Mouse (Mus musculus): ENCODE measurements around the gene Dlgap1. TPM values are rescaled to one million over a fixed set of nuclear protein-coding genes. Genes with fewer than 3 reads are reported as not detected.
A peak's percentile ranks its signal among the peaks of the same experiment; 100 is the strongest.

The Dlgap1 gene
- total and polyA plus RNA-seq, 3 experiments = 27.5 to 106 (median 44.8) TPM

GRCm38 (mm10) chr17:70626396-70626795, 657.5 kb downstream of the Dlgap1 start:
- DNase-seq = no peak

DNA sequence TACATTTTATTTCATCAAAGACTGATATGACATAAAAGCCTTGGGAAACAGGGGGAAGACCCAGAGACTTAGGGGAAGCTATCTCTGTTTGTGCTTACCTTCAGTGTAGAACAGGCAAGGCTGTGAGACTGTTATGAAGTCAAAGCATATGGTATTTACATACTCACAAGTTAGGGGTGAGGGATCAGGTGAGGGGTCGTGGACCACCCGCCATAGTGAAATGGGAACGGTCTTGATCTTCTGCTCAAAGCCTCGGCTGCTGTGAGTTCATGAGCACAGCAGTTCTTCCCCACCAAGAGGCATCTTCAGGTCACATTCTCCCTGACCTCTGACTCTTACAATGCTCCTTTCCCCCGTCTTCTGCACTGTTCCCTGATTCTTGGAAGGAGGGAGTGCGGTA, 658.1 kb downstream of the Dlgap1 start:
- DNase-seq = no peak

DNA sequence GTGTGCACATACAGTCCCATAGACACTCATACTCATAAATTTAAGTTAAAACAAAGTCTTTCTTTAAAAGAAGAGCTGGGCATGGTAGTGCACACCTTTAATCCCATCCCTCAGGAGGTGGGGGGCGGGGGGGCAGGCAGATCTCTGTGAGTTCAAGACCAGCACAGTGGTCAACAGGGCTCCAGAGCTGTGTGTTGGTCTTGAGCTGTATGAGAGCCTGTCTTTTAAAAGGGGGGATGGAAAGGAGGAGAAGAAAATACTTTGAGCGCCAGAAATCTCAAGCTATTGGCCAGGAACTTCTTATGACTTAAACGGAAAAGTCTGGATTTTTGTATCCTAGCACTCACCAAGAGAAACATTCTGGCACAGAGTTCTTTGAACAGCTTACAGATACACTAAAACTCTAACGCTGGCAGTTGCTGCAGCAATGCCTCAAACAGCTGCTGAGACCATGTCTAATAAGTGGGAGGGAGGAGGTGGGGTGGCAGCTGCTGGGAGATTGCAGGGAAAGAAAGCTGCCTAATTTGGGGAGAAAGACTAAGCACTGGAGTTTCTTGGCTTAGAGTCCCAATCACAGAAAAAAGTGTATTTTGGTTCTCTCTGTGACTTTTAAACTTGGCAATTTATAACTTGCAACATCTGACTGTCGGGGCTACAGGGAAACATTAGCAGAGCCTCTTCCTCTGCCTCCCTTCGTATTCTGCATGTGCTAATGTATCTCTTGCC, 660.9 kb downstream of the Dlgap1 start:
- DNase-seq = no peak

DNA sequence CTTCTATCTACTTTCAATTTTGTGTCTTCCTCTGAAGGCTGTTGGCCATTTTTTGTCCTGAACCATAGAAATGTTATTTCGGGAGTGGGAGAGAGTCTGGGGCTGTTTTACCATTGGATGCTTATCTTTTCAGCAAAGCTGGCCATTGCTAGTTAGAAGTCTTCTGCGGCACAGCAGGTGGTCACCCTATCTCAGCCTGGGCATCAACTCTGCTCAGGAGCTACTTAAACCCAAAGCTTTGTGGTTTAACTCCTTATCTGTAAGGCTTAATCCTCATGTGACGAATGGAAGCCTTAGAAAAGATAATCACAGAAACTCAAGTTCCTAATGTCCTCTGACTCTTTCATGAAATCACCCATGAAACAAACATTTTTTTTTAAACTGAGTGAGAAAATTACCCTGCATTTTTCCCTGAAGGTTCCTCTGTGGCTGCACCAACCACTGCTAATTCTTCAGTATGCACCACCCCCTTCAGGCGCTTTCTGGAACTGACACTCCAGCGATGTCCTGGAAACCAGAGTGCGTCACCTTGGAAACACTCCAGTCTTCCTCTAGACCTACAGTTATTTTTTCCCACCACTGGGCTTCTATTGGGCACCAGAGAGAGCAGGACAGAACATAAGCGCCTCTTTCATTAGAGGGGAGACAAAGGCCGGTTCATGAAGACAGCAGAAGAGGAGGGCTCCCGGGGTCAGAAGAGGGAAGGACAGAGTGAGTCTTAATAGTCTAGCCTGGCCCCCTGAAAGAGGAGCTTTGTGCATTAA, 664.5 kb downstream of the Dlgap1 start:
- peak; percentile 82 for DNase-seq

GRCm38 (mm10) chr17:70643211-70643610, 674.3 kb downstream of the Dlgap1 start:
- DNase-seq = no peak

DNA sequence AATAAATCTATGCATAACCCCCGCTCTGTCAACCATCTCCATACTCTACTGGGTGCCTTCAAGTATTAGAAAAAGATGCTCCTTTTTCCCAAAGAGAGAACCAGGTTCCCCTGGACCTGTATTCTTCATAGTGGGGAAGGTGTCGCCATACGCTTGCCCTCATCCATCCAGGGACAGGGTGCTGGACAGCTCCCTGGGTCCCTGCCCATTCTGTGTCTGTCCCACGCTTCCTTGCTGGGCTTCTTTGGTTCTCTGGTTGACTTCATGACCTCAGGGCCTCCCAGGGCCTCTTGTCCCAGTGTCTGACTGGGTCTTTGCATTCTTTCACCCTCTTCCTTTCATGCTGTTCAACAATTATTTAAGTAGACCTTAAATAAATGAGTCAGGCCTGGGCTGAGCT, 677.8 kb downstream of the Dlgap1 start:
- DNase-seq = no peak

DNA sequence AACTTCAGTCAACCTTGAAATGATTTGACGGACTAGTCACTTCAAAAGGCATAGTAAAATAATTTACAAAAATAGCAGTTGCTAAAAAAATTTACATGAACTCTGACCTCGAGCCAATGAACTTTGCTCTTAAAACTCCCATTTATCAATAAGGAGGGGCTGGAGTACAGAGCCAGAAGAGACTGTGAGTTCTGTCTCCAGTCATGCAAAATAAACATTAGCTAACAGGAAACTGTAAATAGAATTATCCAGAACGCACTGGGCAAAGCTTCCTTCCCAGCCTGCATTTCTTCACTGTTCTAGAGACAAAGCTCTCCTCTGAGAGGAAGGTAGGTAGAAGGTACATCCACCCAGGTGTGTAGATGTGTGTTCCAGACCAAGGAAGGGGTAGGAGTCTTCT, 692.5 kb downstream of the Dlgap1 start:
- no peak for DNase-seq

GRCm38 (mm10) chr17:70663992-70664391, 695.1 kb downstream of the Dlgap1 start:
- DNase-seq = no peak

DNA sequence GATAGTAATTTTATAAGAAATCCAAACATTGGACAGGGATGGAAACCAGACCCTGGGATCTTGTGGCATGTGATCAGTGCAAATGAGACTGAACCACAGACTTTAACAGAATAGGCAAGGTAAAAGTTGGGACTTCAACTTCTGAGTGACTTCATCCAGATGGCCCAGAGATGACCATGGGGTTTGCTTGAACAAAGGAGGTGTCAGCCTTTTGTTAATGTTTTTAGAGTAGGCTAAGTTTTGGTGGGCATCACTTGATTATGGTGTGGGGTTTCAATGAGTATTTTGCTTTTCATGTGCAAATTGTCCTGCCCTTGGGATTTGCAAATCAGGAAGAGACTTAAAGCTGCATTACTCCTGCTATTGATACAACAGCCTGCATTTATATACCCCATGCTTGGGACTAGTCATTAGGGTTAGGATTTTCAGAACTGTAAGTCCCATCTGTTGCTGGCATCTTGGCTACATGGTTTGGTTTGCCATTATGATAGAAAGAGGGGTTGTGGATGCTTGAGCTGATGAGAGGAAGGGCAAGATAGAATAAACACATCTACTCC, 695.7 kb downstream of the Dlgap1 start:
- DNase-seq = no peak

GRCm38 (mm10) chr17:70673985-70674384, 705.1 kb downstream of the Dlgap1 start:
- DNase-seq = no peak

DNA sequence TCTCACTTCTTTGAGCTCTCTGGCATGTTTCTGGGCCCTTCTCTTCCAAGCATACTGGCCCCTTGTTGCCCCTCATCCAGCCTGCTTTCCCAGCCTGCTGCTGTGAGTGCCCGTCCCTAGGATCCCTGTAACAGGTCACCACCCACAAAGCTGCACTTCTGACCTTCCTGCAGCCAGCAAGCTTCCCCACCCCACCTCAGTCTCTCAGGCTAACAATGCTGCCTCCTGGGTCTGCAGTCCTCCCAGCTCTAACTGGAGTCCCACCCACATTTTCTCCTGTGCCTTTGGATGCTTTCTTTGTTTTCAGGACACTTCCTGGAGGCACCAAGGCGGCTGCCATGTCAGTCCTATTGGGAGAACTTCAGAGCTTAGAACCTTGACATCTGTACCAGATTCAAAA, 707.6 kb downstream of the Dlgap1 start:
- no peak for DNase-seq

DNA sequence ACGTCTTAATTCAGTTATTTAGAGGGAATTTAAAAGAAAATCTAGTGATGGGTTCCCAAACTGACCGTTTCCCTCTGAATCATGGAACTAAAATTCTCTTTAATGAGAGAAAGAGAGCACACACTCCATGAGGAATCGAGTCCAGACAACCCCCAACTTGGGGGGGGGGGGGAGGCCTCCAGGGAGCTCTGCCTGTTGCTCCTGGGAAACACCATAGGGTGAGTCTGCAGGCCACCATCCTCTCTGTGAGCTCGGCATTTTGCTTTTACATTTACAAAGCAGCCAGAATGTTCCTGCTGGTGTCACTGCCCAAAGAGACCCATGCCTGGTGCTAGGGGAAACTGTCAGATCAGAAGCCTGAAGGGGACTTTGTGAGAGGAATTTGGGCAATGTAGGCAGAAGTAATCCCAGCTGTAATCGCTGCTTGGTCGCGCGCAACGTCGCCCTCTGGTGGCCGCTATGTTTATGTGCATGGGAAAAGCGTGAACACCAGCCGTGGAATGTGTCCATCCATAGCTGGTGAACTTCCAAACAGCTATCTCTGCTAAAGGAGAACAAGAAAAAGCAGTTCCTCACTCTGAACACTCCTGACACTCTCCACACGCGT, 714.8 kb downstream of the Dlgap1 start:
- DNase-seq = peak; percentile 76

DNA sequence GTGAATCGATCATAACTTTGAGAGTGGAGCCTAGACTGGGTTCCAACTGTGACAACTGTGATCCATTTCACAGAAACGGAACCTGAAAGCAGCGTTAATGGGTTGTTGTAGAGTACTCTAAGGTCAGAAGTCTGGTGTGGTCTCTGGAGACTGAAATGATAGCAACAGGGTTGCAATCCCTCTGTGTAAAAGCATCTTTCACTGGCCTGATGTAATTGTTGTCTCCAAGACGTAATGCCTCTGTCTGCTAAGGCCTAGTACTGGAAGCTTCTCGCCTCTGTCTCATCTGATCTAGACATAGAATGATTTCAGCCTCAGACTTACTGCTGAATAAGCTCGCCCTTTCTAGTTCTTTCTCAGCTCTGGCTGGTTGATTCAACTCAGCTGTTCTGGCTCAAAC, 721.3 kb downstream of the Dlgap1 start:
- DNase-seq = no peak

DNA sequence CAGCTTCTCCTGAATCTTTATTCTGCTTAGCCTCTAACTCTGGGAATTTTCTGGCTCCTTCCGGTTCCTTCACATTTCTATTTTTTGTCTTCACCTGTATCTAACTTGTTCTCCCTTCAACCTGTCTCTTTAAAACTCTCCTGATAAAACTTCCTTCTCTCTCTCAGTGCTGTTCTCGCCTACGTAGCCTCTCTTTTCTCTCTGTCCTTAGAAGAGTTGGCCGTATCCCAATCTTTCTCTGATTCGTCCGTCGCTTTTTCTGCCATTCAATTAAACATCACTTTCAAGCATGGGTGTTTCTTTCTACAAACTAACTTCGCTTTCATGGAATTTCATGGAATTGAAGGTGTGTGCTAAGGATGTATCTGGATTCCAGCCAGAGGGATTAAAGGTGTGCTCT, 721.7 kb downstream of the Dlgap1 start:
- DNase-seq = no peak

GRCm38 (mm10) chr17:70706976-70707818, 738.3 kb downstream of the Dlgap1 start:
- peak; percentile 88 for DNase-seq

GRCm38 (mm10) chr17:70707819-70708140, 738.9 kb downstream of the Dlgap1 start:
- DNase-seq = no peak

DNA sequence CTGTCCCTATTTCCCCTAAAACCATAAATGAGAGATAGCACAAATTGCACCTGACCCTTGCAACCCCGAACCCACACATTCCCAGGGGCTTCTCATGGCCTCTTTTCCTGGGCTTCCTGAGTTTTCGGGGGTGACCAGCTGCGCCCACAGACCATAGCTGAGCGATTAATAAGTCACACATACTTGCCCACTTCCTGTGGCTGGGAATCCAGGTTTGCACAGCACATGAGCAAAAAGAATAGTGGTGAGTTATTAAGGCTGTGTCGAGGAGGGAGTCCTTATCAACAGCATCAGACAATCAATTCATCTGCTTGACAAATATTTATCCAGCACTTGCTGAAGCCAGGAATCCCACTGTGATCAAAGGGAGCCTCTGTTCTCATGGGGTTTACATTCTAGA, 740.7 kb downstream of the Dlgap1 start:
- DNase-seq = no peak

DNA sequence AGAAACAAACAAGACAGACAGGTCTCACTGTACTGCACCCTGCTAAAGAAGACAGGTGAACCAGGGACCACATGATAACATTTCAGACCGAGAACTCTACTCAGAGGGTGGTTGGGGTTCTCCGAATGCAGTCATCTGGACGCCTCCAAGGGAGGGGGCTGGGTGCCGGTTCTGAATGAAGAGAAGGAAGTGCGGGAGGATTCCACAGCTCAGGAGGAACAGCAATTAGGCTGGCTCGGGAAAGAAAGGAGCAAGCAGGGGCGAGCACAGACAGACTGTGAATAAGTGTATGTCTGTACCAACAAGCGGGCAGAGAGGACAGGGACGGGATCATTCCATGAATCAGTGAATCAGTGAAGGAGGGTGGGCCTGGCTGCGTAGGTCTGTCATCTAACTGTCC, 744.6 kb downstream of the Dlgap1 start:
- no peak for DNase-seq

DNA sequence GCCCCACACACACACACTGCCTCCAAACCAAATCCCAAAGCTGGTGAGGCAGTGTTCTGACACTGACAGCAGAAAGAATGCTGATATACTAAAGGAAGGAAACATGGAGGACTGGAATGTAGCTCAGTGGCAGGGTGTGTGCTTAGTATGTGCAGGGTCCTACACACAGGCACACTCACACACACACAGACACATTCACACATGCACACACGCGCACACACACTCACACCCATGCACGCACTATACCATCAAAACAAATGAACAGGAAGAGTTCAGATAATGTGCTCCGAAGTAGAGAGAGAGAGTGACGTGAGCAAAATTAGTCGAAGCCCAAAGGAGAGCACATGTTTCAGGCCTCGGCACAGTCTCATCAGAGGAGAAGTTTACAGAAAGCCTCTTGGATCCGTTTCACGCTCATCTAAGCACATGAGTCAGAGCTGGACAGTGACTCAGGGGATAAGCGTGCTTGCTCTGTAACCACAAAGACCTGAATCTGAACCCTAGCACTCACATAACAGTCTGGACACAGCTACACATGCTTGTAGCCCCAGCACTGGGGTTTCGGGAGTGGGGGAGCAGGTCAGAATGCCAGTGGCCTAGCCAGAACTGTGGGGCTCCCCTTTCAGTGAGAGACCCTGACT, 750.9 kb downstream of the Dlgap1 start:
- peak; percentile 81 for DNase-seq

DNA sequence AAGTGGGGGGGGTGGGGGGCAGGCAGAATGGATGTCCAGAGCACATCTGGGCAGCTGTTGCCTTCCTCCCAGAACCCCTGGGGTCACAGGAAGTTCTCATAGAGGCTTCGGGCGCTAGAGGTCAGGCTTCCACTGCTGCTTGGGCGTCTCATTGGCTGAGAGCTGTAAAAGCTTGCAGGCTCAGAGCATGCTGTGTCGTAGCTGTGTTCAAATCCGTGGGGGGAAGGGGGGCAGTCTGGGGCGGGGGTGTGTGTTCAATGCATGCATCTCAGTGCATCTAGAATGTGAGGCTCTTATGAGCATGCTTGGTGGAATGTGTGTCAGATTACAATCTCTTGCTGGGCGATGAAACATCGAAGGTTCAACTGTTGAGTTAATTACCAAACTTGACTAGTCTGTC, 751.9 kb downstream of the Dlgap1 start:
- no peak for DNase-seq

DNA sequence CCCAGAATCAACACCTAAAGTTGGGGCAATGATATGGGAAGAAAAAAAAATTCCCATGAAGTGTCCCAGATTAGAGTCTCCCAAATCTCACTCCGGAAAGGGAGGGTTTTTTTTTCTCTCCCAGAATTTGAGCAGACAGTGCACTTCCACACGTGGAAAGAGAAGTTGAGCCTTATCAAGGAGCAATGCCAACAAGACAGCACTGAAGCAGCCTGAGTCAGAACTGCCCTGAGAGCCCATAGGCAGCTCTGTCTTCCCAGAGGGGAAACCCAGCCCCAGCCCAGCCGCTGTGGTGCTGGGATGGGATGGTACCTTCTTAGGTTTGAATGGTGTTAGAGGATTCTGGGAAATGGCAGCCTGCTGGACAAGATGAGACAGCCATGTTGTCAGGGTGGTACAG, 753.3 kb downstream of the Dlgap1 start:
- no peak for DNase-seq

Measured in adrenal gland, adult 2 months (tissue).